Mouse (Mus musculus) embryonic fibroblast, embryonic 13.5 days (primary cell): Measurements from ENCODE around the gene Proser2. TPM values are rescaled to one million over a fixed set of nuclear protein-coding genes. Genes with fewer than 3 reads are reported as not detected.
A peak's percentile ranks its signal among the peaks of the same experiment; 100 is the strongest.
"Not testable (repeated sequence)": the region's sequence is repeated elsewhere in the genome, so short reads cannot be mapped to it uniquely, and the experiment has no call there.

Experiments used
- H3K27ac ChIP-seq: 2 replicates; pipeline ENCODE4 v1.5.1; 2012; ENCODE audit warnings: low read length, control low read depth, inconsistent platforms; ENCODE audit not compliant: insufficient read depth
- H3K4me1 ChIP-seq: 2 replicates; pipeline ENCODE4 v1.6.1; 2011; ENCODE audit warnings: low read length; ENCODE audit not compliant: control insufficient read depth, insufficient read depth
- H3K4me3 ChIP-seq: 2 replicates; pipeline ENCODE4 v1.5.1; 2011; ENCODE audit warnings: mild to moderate bottlenecking, control low read depth, low read length; ENCODE audit not compliant: insufficient read depth
- CTCF ChIP-seq: IDR thresholded peaks from 2 replicates; pipeline ENCODE4 v1.5.1; 2011; ENCODE audit warnings: mild to moderate bottlenecking, control low read depth, low read length, moderate library complexity, borderline replicate concordance; ENCODE audit not compliant: insufficient read depth
- POLR2A ChIP-seq: IDR thresholded peaks from 2 replicates; pipeline ENCODE4 v1.6.1; 2011; ENCODE audit warnings: low read depth, mild to moderate bottlenecking, control low read depth, low read length, moderate library complexity
- polyA plus RNA-seq: library from polyadenylated mRNA; stranded (reverse); fragments of >200 nt; gene quantifications from 2 replicates; pipeline ENCODE4 v1.2.4, GENCODE M21; 2011; ENCODE audit warnings: low read depth; ENCODE audit not compliant: missing spikeins, insufficient read length

The Proser2 gene
- polyA plus RNA-seq, 1 experiment, result 0.14 TPM

DNA sequence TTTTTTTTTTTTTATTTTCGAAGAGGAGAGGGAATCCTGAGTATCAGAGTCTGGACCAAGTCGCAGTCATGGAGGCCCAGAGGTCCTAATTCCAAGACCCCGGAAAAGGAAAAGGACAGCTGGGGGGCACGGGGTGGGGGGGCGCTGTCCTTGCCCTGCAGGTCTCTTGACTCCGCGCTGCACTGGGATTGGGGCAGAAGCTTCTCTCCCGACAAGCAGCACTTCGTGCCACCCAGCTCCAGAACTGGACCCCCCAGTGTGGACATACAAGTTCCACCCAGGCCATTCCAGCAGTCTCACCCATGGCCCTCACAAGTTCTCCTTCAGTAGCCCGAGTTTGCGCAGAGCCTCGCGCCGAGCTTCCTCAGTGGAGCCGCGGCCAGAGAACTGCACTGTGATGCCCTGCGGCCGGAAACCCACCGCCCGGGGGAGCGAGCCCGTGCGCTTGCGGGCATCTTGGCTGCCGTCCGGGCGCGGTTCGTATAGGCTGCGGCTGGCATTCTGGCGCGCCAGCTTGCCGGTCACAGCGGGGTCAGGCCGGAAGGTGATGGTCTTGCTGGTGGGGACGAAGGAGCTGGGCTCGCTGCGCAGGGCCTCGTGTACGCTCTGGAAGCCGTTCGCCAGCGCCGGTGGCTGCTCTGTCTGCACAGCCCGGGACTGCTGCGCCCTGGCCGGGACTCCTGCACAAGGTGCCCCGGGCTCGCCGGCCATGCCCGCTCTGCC, 29.8 kb downstream of the Proser2 start:
- no peak overlapping the region for H3K27ac ChIP-seq
- H3K4me3 ChIP-seq, result peak overlapping the region; percentile 10; the same call in 1 of the 2 replicates
- H3K4me1 ChIP-seq, result no peaks in the 10 kb centered on the region; the same call in 1 of the 2 replicates
- TF ChIP-seq CTCF (no peak), POLR2A (no peak)

DNA sequence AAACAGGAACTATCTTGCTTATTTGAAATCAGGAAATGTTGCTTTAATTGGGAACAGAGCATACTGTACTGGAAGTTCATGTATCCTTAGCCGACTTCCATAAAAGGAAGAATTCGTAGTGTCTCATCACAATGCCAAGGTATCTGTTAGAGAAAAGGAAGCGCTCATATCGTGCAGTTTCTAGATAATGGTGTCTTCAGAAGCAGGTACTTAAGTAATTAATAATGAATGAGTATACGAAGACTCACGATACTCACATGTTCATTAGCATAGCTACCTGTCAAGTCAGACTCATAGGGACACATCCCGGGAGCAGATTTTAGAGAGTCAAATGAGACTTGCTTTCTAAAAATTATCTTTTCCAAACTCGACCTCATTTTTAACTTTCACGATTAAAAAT, 30.6 kb downstream of the Proser2 start:
- H3K4me3 ChIP-seq, result no peak overlapping the region
- H3K27ac ChIP-seq, result peak overlapping the region; percentile 73; the same call in 1 of the 2 replicates
- no peaks in the 10 kb centered on the region; the same call in 1 of the 2 replicates for H3K4me1 ChIP-seq
- TF ChIP-seq CTCF, result no peak
- no peak for TF ChIP-seq POLR2A

DNA sequence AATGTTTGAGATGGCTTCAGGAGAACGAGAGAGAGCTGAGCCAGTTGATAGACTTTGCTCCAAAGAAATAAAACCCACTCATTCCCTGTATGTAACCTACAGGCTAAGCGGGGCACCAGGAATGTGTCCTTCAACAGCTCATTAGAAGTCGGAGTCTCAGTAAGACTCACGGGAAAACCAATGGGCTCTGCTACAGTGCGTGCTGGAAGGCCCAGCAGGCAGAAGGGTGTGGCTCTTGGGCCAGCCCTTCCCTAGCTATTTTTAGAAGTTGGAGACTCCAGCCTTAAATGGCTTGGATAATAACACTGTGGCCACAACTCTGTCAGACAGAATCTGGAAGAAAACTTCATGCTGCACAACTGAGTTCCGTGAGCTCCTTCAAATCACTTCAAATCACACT, 31.1 kb downstream of the Proser2 start:
- Histone ChIP-seq H3K4me3 (no peak overlapping the region), H3K4me1 (no peaks in the 10 kb centered on the region; the same call in 1 of the 2 replicates), H3K27ac (peak overlapping the region; percentile 73; the same call in 1 of the 2 replicates)
- TF ChIP-seq CTCF (no peak), POLR2A (no peak)

- Histone ChIP-seq H3K4me3 (no peak overlapping the region), H3K4me1 (no peaks in the 10 kb centered on the region; the same call in 1 of the 2 replicates), H3K27ac (no peak overlapping the region)
- no peak for TF ChIP-seq POLR2A
- TF ChIP-seq CTCF, result no peak
Measured at GRCm38 (mm10) chr2:6097113-6097716, 32.8 kb downstream of the Proser2 start.

GRCm38 (mm10) chr2:6089941-6090340, 40.1 kb downstream of the Proser2 start:
- H3K4me1 ChIP-seq, H3K27ac ChIP-seq, H3K4me3 ChIP-seq: not testable (repeated sequence)

DNA sequence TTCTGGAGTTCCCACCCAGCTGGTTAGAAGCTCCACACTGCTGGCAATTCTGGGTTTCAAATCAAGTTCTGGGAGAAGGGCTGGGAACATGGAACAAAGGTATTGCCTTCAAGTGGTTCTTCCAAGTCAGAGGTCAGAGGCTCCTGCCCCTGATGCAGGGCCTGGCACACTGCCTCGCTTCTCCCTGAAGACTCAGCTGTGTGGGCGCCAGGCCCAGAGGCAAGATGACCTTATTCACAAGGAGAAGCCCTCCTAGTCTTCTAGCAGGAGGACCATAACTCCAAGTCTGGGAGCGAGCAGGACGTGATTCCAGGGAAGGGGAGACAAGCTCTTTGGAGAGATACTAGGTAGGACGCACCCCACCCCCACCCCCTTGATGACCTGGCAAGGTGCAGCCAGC, 42.9 kb downstream of the Proser2 start:
- Histone ChIP-seq H3K4me3 (no peak overlapping the region), H3K27ac (no peak overlapping the region), H3K4me1 (no peaks in the 10 kb centered on the region)
- TF ChIP-seq POLR2A (no peak), CTCF (no peak)

GRCm38 (mm10) chr2:6085622-6086530, 44.1 kb downstream of the Proser2 start:
- no peak for TF ChIP-seq CTCF
- TF ChIP-seq POLR2A, result no peak
- Histone ChIP-seq H3K4me3 (no peak overlapping the region), H3K27ac (no peak overlapping the region), H3K4me1 (no peaks in the 10 kb centered on the region)

DNA sequence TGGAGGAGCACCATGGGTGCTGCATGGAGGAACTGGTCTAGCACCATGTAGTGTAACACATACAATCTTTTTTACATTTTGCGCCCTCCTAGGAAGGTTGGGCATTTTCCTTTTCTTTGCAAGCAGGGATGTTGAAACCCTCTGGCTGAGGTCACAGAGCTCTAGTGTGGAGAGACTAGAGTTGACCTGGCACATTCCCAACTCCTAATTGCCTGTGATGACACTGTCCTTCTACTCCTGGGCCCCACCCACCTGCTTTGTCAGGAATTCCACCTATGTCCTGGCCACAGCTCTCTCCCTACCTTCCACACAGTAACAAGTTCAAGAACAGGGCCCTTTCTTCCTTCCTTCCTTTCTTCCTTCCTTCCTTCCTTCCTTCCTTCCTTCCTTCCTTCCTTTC, 46.3 kb downstream of the Proser2 start:
- Histone ChIP-seq H3K4me1 (no peaks in the 10 kb centered on the region), H3K27ac (no peak overlapping the region), H3K4me3 (no peak overlapping the region)
- TF ChIP-seq CTCF, result no peak
- no peak for TF ChIP-seq POLR2A

DNA sequence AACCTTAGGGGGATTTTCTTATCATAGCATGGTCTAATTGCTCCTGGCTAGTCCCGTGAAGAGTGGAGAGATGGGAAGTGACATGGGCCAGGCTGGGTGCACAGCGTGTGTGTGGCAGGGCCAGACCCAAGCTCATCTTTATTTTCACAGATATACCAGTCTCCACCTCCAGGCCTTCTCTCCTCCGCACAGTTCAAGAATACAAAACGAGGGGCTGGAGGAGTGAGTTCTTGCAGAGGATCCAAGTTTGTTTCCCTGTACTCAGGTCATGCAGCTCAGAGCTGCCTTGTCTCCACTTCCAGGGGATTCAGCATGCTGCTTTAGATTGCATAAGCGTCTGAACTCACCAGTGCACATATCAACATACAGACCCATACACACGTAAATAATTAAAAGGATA, 47.4 kb downstream of the Proser2 start:
- no peak overlapping the region for H3K27ac ChIP-seq
- no peaks in the 10 kb centered on the region for H3K4me1 ChIP-seq
- TF ChIP-seq CTCF (no peak), POLR2A (no peak)
- H3K4me3 ChIP-seq, result no peak overlapping the region
